Mouse (Mus musculus) retina, embryonic 14.5 days (tissue): Measurements from ENCODE around the gene Ptpn4.

Experiments
- DNase-seq: peaks from one replicate; pipeline ENCODE4 v3.0.0-alpha.2; 2015; ENCODE audit warnings: low spot score

Ptpn4 gene

GRCm38 (mm10) chr1:119641090-119641812 lies 196.2 kb downstream of the Ptpn4 start:
- no peak for DNase-seq

- DNase-seq = no peak
Measured at GRCm38 (mm10) chr1:119640006-119640405, 197.4 kb downstream of the Ptpn4 start.

- no peak for DNase-seq
Measured at GRCm38 (mm10) chr1:119637188-119638023, 200.0 kb downstream of the Ptpn4 start.

GRCm38 (mm10) chr1:119634746-119635145 lies 202.7 kb downstream of the Ptpn4 start:
- no peak for DNase-seq

GRCm38 (mm10) chr1:119630428-119630827 lies 207.0 kb downstream of the Ptpn4 start:
- DNase-seq = no peak

- DNase-seq = no peak
Measured at GRCm38 (mm10) chr1:119626837-119627236, 210.6 kb downstream of the Ptpn4 start.

- peak; percentile 18 for DNase-seq
Measured at GRCm38 (mm10) chr1:119624444-119624843, 213.0 kb downstream of the Ptpn4 start.

GRCm38 (mm10) chr1:119605396-119605795 lies 232.0 kb downstream of the Ptpn4 start:
- no peak for DNase-seq
